Mouse (Mus musculus) intestine, embryonic 14.5 days (tissue): ENCODE measurements at regions not wholly inside any gene's neighbourhood (a gene's known extent, or its start where the extent isn't known, plus 50 kb on each side); places are given as distances from the start of the nearest gene placed in this dataset.

Experiments used
- ATAC-seq: fragments of 200-750 bp; cut with Nextera tagmentation; replicated peaks from 2 replicates; pipeline ENCODE4 v1.8.0; 2017; ENCODE audit warnings: low read depth, moderate number of reproducible peaks, moderate TSS enrichment, moderate library complexity; ENCODE audit not compliant: low FRiP score, low TSS enrichment
- DNase-seq: peaks from one replicate; pipeline ENCODE4 v3.0.0-alpha.2; 2018; ENCODE audit warnings: low spot score
- H3K27ac ChIP-seq: fragments of 300-500 bp; sonication (generic); 2 replicates; pipeline ENCODE4 v1.5.1; 2014; ENCODE audit warnings: low read depth, mild to moderate bottlenecking, control low read depth
- H3K27me3 ChIP-seq: fragments of 300-500 bp; sonication (generic); replicated peaks from 2 replicates; pipeline ENCODE4 v1.6.1; 2014; ENCODE audit warnings: low read length, control low read depth; ENCODE audit not compliant: control insufficient read depth, insufficient read depth
- H3K36me3 ChIP-seq: fragments of 300-500 bp; sonication (generic); 2 replicates; pipeline ENCODE4 v1.6.1; 2014; ENCODE audit warnings: low read length, control low read depth; ENCODE audit not compliant: control insufficient read depth, insufficient read depth
- H3K4me1 ChIP-seq: fragments of 300-500 bp; sonication (generic); replicated peaks from 2 replicates; pipeline ENCODE4 v1.6.1; 2014; ENCODE audit warnings: low read length, control low read depth, mixed read lengths; ENCODE audit not compliant: control insufficient read depth, insufficient read depth
- H3K4me2 ChIP-seq: fragments of 300-500 bp; sonication (generic); 2 replicates; pipeline ENCODE4 v1.6.1; 2014; ENCODE audit warnings: low read length
- H3K4me3 ChIP-seq: fragments of 300-500 bp; sonication (generic); 2 replicates; pipeline ENCODE4 v1.5.1; 2014; ENCODE audit warnings: low read depth, low read length, control low read depth, mixed read lengths
- H3K9ac ChIP-seq: fragments of 300-500 bp; sonication (generic); 2 replicates; pipeline ENCODE4 v1.6.1; 2014; ENCODE audit warnings: mild to moderate bottlenecking, low read length
- H3K9me3 ChIP-seq: fragments of 300-500 bp; sonication (generic); 2 replicates; pipeline ENCODE4 v1.6.1; 2016; ENCODE audit warnings: low read length, control low read depth; ENCODE audit not compliant: control insufficient read depth
- WGBS: fragments of 180-500 bp; shearing (Covaris S2); extraction: QIAGEN DNeasy Blood & Tissue Kit; methylation state at CpG from one replicate; pipeline ENCODE4 v1.1.7; 2014; 5-methylcytosine and 5-hydroxymethylcytosine counted together

DNA sequence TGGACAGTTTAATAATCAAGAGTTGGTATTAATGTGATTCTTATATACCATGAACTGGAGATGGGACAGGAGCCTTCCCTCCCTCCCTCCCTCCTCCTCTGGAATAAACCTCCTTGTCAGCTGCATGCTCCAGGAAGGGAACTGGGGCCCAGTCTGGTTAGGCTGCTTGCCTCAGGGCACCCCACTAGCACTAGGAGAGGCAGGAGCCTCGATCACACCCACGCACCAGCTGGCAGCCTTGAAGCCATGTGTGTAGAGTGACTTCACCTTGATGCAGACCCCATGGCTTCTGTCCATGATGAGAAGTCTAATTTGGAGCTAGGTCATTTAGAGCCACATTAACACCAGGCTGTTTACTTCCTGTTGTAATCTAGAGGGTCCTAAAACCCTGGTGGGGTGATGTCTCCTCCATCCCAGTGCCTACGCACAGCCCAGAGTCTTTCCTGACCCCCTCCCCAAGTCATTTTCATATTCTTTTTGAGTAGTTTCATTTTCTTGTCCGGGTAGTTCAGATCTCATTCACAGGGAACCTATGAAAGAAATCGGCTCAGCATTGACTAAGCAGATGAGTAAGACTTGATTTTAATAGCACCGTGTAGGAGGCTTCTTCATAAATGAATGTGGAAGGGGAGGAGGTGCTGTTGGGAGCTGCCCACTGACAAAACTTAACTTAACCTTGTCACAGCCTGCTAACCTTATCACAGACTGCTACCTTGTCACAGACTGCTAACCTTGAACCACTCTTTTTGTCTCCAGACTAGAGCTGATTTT is 125.6 kb upstream of the Spdye4c start:
- WGBS, result 82% methylated on average over 6 of the region's 6 CpGs
- ATAC-seq, result no peak

GRCm38 (mm10) chr2:128467490-128468245 is 123.3 kb upstream of the Spdye4c start:
- DNase-seq, result no peak
- no peak overlapping the region for H3K9ac ChIP-seq
- H3K4me1 ChIP-seq, result no peaks in the 10 kb centered on the region
- no peak for ATAC-seq
- H3K9me3 ChIP-seq, result 0 out of 2 replicates have a peak, but pooled peaks cover under 1% of the 10 kb centered on the region
- H3K27ac ChIP-seq, result no peak overlapping the region
- no peaks in the 10 kb centered on the region for H3K27me3 ChIP-seq
- no peak overlapping the region for H3K4me2 ChIP-seq
- 81% methylated on average over 8 of the region's 8 CpGs for WGBS
- H3K4me3 ChIP-seq, result no peak overlapping the region
- no peaks in the 10 kb centered on the region for H3K36me3 ChIP-seq

More for the DNA sequence above, 125.6 kb upstream of the Spdye4c start:
- no peak overlapping the region for H3K27ac ChIP-seq
- DNase-seq, result peak; percentile 44
- H3K4me1 ChIP-seq, result no peaks in the 10 kb centered on the region
- no peak overlapping the region for H3K4me2 ChIP-seq
- no peaks in the 10 kb centered on the region for H3K36me3 ChIP-seq
- no peaks in the 10 kb centered on the region for H3K27me3 ChIP-seq
- H3K9me3 ChIP-seq, result 0 out of 2 replicates have a peak, but pooled peaks cover 2% of the 10 kb centered on the region
- no peak overlapping the region for H3K4me3 ChIP-seq
- no peak overlapping the region for H3K9ac ChIP-seq

GRCm38 (mm10) chr2:128468323-128468722 is 122.7 kb upstream of the Spdye4c start:
- H3K9me3 ChIP-seq, result no peaks in the 10 kb centered on the region
- no peak overlapping the region for H3K4me2 ChIP-seq
- DNase-seq (no peak), ATAC-seq (no peak)
- no peak overlapping the region for H3K4me3 ChIP-seq
- WGBS, result 50% methylated on average over 2 of the region's 2 CpGs
- no peaks in the 10 kb centered on the region for H3K27me3 ChIP-seq
- H3K4me1 ChIP-seq, result no peaks in the 10 kb centered on the region
- no peak overlapping the region for H3K9ac ChIP-seq
- H3K36me3 ChIP-seq, result no peaks in the 10 kb centered on the region
- H3K27ac ChIP-seq, result no peak overlapping the region

DNA sequence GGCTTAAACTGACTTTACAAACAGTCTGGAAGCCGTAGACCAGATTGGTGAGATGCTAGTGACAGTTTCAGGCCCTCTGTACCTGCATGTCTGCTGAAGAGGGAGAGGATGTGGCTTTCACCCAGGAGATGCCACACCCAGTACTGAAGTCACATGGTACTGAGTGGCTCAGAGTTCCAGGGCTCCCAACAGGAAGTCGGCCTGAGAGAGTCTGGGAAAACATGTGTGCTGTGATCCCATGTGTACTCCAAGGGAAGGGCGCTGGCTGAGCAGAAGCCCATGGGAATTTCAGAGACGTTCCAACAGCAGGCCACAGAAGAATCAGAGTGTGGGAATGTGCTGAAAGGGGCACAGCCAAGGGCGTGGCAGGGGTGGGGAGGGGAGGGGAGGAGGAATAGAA is 120.7 kb upstream of the Spdye4c start:
- Histone ChIP-seq H3K27ac (no peak overlapping the region), H3K9me3 (no peaks in the 10 kb centered on the region), H3K9ac (no peak overlapping the region), H3K4me2 (no peak overlapping the region), H3K36me3 (no peaks in the 10 kb centered on the region), H3K27me3 (no peaks in the 10 kb centered on the region), H3K4me3 (no peak overlapping the region), H3K4me1 (0 out of 2 replicates have a peak, but pooled peaks cover 4% of the 10 kb centered on the region)
- WGBS, result 55% methylated on average over 5 of the region's 5 CpGs
- ATAC-seq (no peak), DNase-seq (no peak)

DNA sequence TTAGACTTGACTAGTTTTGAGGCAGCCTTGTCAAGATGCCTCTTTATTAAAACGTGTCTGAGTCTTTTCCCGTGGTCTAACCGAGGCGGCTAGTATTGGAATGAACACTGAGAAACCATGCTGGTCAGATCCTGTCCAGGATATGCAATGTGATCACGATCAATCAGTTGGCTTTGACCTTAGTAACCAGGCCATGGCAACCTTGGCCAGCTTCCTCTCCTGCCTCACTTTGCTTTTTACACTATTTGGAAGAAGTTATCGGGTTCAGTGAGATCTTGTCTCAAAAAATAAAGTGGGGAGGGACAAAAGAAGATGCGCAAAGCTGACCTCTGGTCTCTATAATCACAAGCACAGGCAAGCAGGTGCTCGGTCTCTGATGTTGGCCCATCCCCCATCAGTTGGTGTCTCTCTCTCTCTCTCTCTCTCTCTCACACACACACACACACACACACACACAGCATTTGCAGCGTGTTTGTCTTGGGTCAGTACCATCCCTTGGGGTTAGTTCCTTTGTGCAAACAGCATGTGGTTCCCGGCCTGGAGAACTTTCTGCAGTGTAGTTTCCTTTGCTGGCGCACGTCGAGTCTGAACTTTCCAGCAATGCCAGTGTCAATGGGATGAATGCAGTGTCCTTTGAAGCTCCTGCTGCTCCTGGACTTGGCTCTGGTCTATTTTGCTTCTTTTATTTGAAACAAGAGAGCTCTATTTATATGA is 117.6 kb upstream of the Spdye4c start:
- ATAC-seq, result no peak
- Histone ChIP-seq H3K4me1 (0 out of 2 replicates have a peak, but pooled peaks cover 4% of the 10 kb centered on the region), H3K36me3 (no peaks in the 10 kb centered on the region), H3K9me3 (no peaks in the 10 kb centered on the region), H3K4me3 (no peak overlapping the region), H3K27ac (no peak overlapping the region), H3K9ac (no peak overlapping the region), H3K27me3 (no peaks in the 10 kb centered on the region), H3K4me2 (no peak overlapping the region)
- no peak for DNase-seq
- 78% methylated on average over 13 of the region's 13 CpGs for WGBS

DNA sequence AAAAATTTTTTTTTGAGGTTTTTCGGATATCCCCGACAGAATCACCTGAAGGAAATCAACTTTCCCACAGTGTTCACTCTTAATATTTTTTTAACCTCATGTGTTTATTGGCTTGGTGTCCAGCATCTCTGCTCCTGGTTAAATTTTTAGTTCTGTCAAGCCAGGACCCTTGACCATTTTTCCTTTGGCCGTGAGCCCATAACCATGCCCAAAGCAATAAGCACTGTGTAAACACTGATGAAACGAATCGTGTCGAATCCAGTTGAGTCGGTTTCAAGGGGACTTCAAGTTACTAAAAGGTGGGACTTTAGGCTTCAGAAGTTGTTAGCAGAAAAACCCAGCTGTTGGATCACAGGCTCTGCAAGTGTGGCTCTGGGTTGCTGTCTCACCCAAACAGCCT is 117.0 kb upstream of the Spdye4c start:
- H3K27me3 ChIP-seq, result no peaks in the 10 kb centered on the region
- H3K36me3 ChIP-seq, result no peaks in the 10 kb centered on the region
- H3K4me1 ChIP-seq, result 0 out of 2 replicates have a peak, but pooled peaks cover 4% of the 10 kb centered on the region
- H3K4me3 ChIP-seq, result no peak overlapping the region
- DNase-seq (no peak), ATAC-seq (no peak)
- H3K9me3 ChIP-seq, result no peaks in the 10 kb centered on the region
- H3K9ac ChIP-seq, result no peak overlapping the region
- 60% methylated on average over 7 of the region's 7 CpGs for WGBS
- no peak overlapping the region for H3K27ac ChIP-seq
- H3K4me2 ChIP-seq, result no peak overlapping the region

DNA sequence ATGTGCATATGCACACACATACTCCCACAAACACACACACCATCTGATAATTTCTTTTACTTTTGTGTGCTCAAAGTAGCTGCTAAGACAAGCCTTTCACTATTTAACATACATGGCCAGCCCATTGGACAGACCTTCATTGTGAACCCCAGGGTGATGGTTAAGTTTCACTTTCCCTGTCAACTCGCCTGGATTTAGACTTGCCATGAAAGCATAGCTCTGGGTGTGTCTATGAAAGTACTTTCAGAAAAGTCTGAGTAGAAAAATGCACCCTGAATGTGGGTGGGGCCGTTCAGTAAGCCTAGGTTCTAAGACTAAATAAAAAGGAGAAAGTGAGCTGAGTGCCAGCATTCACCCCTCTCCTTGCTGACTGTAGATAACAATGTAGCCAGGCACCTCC is 113.8 kb upstream of the Spdye4c start:
- H3K9me3 ChIP-seq, result no peaks in the 10 kb centered on the region
- H3K27me3 ChIP-seq, result no peaks in the 10 kb centered on the region
- 0 out of 2 replicates have a peak, but pooled peaks cover 4% of the 10 kb centered on the region for H3K4me1 ChIP-seq
- no peak overlapping the region for H3K9ac ChIP-seq
- ATAC-seq, result no peak
- H3K4me3 ChIP-seq, result no peak overlapping the region
- WGBS, result 63% methylated on average over 2 of the region's 2 CpGs
- H3K4me2 ChIP-seq, result no peak overlapping the region
- H3K36me3 ChIP-seq, result no peaks in the 10 kb centered on the region
- no peak for DNase-seq
- H3K27ac ChIP-seq, result no peak overlapping the region

- Histone ChIP-seq H3K36me3 (no peaks in the 10 kb centered on the region), H3K9ac (no peak overlapping the region), H3K4me1 (no peaks in the 10 kb centered on the region), H3K9me3 (no peaks in the 10 kb centered on the region), H3K4me3 (no peak overlapping the region), H3K4me2 (no peak overlapping the region), H3K27me3 (no peaks in the 10 kb centered on the region), H3K27ac (no peak overlapping the region)
- no peak for ATAC-seq
- WGBS, result 62% methylated on average over 7 of the region's 7 CpGs
- no peak for DNase-seq
Measured at GRCm38 (mm10) chr2:128491217-128491877, 99.7 kb upstream of the Spdye4c start.
